Mouse (Mus musculus) kidney, adult 2 months (tissue): Measurements from ENCODE around the gene Dxo.
"Not testable (repeated sequence)": the region's sequence is repeated elsewhere in the genome, so short reads cannot be mapped to it uniquely, and the experiment has no call there.

Experiments used
- CTCF ChIP-seq: fragments of 200-500 bp; conservative IDR thresholded peaks from 2 replicates; pipeline ENCODE4 v1.5.1; 2011; ENCODE audit warnings: low read depth, mild to moderate bottlenecking, control low read depth, low read length, moderate library complexity, mixed read lengths; ENCODE audit not compliant: insufficient read depth, insufficient read length
- POLR2A ChIP-seq: fragments of 200-500 bp; IDR thresholded peaks from one replicate; pipeline ENCODE4 v1.6.1; 2011; ENCODE audit warnings: low read depth, low read length, control low read depth

DNA sequence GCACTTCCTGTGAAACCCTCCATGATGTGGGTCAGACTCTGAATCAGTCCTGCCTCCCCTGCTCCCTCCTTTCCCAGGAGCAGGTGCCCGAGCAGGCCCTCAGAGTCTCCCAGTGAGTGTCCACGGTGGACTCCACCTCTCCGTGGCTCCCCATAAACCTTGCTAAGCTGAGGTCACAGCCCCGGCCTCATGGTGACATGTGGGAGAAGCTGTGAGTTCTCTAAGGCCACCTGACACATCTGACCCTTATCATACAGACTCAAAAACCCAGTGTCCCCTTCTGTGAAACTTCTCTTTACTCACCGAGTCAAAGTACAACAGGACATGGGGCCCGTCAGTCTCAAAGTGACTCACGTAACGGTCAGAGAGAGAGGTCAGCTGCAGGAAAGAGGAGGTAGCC, 26.0 kb upstream of the Dxo start:
- TF ChIP-seq CTCF, POLR2A: not testable (repeated sequence)
